Mouse (Mus musculus) NIH3T3 (cell line): ENCODE measurements around the gene Msi2.

Source experiments
- DNase-seq: peaks from one replicate; pipeline ENCODE4 v3.0.0-alpha.2; 2012; ENCODE audit warnings: low read depth

Gene Msi2

GRCm38 (mm10) chr11:88482636-88483035, 235.7 kb downstream of the Msi2 start:
- no peak for DNase-seq

GRCm38 (mm10) chr11:88482236-88482635, 236.1 kb downstream of the Msi2 start:
- no peak for DNase-seq

DNA sequence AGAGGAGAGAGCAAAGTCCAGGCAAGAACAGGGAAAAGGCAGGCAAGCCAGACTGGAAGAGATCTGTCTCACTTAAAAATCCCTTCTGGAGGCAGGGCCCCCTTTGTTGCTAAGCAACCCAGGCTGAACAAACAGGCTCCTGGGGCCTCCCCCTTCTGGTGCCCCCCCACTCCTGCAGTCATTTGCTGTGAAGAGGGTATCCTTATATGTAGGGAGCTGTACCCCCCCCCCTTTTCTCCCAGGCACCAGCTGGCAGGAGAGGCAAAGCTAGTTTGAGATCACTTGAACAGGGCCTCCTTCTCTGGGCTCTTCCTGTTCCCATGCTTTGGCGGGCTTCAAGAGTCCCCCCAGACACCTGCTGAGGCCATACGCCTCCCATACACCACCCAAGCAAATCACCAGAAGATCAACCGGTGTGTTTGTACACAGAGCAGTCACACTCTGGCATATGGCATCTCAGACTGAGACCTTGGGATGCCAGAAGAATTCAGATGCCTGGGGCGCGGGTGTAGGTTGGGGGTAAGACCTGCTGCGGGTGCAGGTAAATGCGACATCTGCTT, 236.6 kb downstream of the Msi2 start:
- no peak for DNase-seq

GRCm38 (mm10) chr11:88481092-88481601, 237.2 kb downstream of the Msi2 start:
- DNase-seq: no peak

GRCm38 (mm10) chr11:88479498-88479897, 238.8 kb downstream of the Msi2 start:
- peak; percentile 49 for DNase-seq

- peak; percentile 27 for DNase-seq
These were observed 243.3 kb downstream of the Msi2 start for GRCm38 (mm10) chr11:88474889-88475440.

DNA sequence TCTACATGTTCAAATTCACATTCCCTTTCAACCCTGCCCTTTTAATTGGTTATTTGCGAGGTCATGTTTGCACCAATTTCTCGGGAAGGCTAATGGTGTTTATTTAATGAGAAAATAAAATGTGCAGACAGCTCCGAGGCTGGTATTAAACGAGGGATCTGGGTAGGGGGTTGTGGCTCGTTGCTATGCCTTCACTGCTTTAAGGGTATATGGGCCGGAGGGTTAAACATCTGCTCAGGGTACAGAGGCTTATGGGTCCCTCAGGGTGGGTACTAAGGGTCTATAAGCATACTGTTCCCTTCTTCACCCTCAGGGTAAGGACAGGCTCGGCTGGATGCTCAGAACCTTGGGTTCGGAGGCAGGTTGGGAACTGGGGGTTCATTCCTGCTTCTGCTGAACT, 245.6 kb downstream of the Msi2 start:
- no peak for DNase-seq

GRCm38 (mm10) chr11:88471981-88472647, 246.2 kb downstream of the Msi2 start:
- DNase-seq: peak; percentile 16

DNA sequence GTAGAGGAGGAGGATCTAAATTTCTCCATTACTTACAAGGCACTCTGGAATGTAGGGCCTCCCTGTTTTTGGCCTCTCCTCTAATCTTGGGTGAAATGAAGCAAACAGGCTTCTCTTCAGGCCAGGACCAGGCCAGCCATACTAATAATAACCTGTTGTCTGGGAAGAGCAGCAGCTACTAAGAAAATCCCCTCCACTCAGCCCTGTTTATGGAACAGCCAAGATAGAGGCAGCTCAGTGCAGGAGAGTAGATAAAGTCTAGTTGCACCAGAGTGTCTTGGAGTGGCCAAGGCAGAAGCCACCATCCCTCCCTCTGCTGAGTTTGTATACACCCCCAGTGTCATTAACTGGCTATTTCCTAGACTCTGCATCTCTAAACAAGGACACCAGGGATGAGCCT, 247.7 kb downstream of the Msi2 start:
- DNase-seq: no peak

- no peak for DNase-seq
These were observed 249.3 kb downstream of the Msi2 start for GRCm38 (mm10) chr11:88468996-88469395.

GRCm38 (mm10) chr11:88467498-88468245, 250.6 kb downstream of the Msi2 start:
- peak; percentile 90 for DNase-seq

DNA sequence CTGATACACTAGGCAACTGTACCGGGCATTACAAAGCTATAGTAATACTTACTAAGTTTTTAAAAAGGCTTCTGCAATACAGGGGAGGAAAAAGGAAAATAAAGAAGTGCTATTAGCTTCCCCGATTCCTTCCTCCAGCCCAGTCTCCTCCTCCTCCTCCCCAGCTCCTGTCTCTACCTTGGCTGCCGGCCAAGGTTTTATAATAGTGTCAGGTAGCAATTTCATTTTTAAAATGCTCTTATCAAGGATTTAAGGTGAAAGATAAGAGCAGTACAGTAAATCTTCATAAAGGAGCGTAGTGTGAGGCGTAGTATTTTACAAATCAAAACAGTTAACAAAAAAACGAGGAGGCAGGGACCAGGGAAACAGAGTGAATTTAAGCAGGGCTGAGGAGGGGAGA, 254.4 kb downstream of the Msi2 start:
- no peak for DNase-seq

DNA sequence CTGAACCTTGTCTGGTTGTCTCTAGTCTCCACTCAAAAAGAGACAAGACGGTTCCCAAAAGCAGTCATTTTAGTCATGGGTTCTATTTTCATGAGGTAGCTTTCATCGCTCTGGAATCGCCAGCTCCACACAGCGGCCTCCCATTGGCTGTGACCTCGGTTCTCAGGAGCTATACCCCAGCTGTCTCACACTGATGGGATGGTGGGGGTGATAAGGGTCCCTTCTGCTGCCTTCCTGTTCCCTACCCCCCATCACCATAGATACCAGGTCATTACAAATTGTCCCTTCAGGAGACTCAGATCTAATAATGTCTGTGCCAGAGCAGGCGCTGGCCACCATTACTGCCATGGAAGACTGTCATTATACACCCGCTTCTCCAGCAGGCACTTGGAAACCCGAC, 255.5 kb downstream of the Msi2 start:
- no peak for DNase-seq

DNA sequence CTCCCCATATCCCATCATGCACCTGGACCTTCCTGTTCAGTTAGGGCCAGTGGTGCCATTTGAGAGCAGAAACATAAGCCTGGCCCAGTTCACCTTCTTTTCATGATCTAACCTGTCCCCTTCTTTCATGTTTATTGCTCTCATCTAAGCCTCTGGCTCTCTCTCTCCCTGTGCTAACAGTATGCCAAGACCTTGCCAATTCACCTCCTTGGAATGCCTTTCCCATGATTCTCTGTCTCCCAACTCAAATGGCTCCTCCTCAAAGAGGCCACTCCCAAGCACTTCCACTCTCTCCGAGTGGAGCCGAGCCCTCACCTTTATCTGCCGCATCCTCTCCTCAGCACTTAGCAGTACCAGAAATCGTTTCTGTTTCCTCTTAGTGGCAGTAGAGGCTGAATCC, 256.7 kb downstream of the Msi2 start:
- no peak for DNase-seq

DNA sequence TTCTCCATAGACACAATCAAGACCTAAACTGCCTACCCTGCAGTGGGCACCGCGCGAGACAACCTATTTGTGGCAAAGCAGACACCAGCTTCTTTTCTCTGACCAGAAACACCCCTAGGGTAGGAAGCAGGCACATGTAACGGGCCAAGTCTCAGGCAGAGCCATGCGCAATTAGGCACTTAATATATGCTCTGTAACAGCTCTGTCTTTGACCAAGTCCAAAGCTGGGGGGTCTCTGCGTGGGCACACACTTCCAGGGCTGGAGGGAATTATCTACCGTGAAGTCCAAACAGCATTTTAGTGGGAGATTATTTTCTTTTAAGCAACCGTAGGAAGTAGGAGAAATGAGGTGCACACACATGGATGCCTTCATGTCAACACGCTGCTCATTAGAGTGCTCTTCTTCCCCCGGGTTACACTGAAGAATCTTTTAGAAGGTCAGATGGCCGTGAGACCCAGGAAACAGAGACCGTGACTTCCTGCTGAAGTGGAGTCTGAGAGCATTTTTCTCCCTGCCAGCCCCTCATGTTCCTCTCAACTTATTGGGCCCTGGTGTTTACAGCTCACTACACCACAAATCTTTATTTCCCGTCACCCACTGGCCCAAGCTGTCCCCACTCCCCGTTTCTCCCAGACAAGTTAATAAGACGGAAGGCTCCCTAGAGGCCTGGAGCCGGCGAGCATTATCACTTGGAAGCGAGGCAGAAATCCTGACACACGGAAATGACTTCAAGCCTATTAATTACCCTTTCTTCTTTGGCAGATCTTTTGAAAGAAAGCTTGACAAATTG, 258.2 kb downstream of the Msi2 start:
- no peak for DNase-seq

DNA sequence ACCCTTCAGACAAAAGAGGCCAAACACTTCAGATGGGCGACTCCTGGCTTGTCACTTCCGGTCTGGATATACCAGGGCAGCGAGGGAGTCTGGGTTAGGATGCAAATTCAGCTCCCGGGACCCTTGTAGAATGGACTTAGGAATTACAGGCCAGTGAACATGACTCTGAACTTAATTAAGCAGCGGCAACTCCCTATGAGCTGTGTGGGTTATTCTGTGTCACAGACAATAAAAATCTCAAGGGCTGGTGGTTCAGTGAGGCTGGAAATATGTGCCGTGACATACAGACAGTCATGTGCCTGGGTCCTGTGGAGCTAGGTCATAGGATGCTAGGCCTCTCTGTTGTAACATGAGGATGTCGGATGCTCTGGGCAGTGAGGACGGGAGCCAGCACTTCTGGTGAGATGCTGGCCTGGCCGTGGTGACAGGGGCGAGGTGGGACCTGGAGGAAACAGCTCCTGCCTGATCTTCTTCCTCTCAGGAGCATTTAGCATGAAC, 261.0 kb downstream of the Msi2 start:
- DNase-seq: no peak

DNA sequence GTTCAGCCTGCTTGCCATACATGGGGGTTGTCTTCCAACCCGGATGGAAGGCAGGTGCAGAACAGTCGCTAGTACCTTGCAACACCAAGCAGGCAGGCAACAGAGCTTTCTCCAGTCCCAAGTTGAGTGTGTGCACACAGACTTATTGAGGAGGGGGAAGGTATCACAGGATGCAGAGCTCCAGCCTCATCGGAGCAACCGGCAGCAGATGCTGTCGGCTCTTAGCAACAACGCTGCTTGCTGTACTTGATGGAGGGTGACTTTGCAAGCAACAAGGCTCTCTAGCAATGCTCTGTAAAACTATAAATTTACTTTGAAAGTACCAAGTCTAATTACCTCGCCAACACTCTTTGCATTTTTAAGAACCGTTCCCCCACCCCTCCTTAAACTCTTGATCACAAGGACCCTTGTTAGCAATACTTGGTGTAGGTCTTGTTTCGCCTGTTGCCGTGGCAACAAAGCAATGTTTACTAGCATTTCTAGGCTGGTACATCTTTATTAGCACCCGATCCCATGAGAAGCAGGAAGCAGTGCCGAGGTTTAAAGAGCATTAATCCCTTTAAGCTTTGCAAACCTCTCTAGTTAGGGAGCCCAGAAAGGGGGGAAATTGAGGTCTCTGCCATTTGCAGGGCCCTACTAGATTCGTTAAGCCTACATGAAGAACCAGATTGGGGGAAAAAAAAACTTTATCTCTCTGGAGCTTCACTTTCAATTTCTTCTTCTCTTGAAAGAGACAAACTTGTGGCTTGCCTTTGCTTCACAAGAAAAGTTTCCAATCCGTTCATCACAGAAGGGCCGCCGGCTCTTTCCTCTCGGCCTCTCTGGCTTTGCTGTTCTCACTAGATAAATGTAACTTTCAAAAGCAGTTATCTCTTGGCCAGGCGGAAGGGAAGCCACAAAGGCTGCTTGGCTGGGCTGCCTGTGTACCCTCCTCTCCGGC, 263.2 kb downstream of the Msi2 start:
- DNase-seq: no peak

DNA sequence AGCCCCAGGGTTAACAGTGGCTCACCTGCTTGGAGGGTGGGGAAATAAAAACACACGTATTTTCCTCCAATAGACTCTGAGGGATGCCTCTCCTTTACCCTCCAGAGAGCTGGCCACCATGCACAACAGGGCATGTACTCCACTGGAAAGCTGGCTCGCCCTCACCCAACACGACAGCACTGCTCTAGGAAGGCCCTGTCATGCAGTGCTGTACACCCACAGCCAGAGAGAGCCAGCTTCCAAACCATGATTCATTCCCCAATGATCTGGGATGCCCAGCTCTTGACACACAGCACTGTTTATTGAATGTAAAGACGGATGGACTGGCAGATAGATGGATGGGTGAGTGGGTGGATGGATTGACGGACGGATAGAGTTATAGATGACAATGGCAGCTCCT, 269.1 kb downstream of the Msi2 start:
- peak; percentile 45 for DNase-seq

DNA sequence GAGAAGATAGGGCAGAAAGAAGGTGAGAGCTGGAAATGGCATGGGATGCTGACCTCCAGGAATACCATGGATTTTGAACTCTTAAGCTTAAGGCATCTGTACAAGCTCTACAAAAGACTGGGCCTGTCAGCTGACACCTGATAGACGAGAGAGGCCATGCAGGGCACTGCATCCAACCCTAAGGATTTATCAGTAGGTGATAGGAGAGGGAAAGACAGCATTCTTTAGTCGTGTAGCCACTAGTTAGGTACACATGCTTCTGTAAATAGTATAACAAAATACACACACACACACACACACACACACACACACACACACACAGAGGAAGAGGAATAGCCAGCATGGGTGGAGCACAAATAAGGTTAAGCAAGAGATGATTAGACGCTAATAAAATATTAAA, 269.7 kb downstream of the Msi2 start:
- no peak for DNase-seq

GRCm38 (mm10) chr11:88447350-88447749, 271.0 kb downstream of the Msi2 start:
- no peak for DNase-seq

GRCm38 (mm10) chr11:88443905-88444304, 274.4 kb downstream of the Msi2 start:
- no peak for DNase-seq
